In genomic region chr11:107462478-107462877, GRCm38 (mm10) we compare ENCODE assay signal across 11 mouse cellular contexts. TPM values are rescaled to one million over a fixed set of nuclear protein-coding genes. Genes with fewer than 3 reads are reported as not detected.
A peak's percentile ranks its signal among the peaks of the same experiment; 100 is the strongest.
DNase-seq lines count a peak whose midpoint lies in the region; ATAC-seq and TF ChIP-seq lines count a peak whose summit lies in the region.
"Had no signal": no experiment of that assay in that cellular context is flagged by ENCODE, and none has a peak within 500 bp of the region (broad histone marks: within the 10 kb centered on the region; RNA-seq: fewer than 3 reads in every experiment).

No protein-coding gene starts in this region.

- H3K4me2 ChIP-seq in midbrain, embryonic 13.5 days (replicated peaks), result no peak overlapping the region
- H3K4me2 ChIP-seq: lung, embryonic 15.5 days had no signal

- no peak for ATAC-seq in midbrain, embryonic 13.5 days
- ATAC-seq: forebrain, postnatal 0 days had no signal

- H3K4me3 ChIP-seq in lung, adult 2 months (replicated peaks; ENCODE audit: extremely low read depth, low read depth, low read length), result no peak overlapping the region
- no peak overlapping the region for H3K4me3 ChIP-seq in midbrain, embryonic 13.5 days (replicated peaks)
- H3K4me3 ChIP-seq: embryonic facial prominence, embryonic 10.5 days; lung, embryonic 15.5 days had no signal

- TF ChIP-seq POLR2A in lung, adult 2 months (IDR thresholded peaks at IDR 0.05; ENCODE audit: borderline replicate concordance, extremely low read depth, low read depth, low read length), result no peak
- TF ChIP-seq POLR2A in brain, embryonic 14.5 days (IDR thresholded peaks at IDR 0.05; ENCODE audit: borderline replicate concordance, extremely low read depth, insufficient read depth, insufficient read length, poor library complexity, severe bottlenecking), result no peak

- no peak for DNase-seq in lung, adult 2 months
- no peak for DNase-seq in lung, postnatal 36 days
- peak; percentile 81 for DNase-seq in ES-CJ7 (ENCODE audit: low read depth, low spot score)
- DNase-seq in brain, embryonic 14.5 days (ENCODE audit: low read depth), result no peak
- DNase-seq in splenic B cell, adult 2 months (ENCODE audit: low read depth, low spot score), result peak; percentile 67
- DNase-seq in right cerebral cortex, postnatal 25 days, result no peak
- DNase-seq: forebrain, postnatal 0 days; heart, adult 11 months had no signal

- H3K9me3 ChIP-seq in midbrain, embryonic 13.5 days, result peaks cover 3% of the 10 kb centered on the region; the same call in 1 of the 2 replicates
- H3K9me3 ChIP-seq: lung, embryonic 15.5 days had no signal

- H3K4me1 ChIP-seq in lung, adult 2 months (ENCODE audit: control insufficient read depth, insufficient read depth, low read length), result peaks cover 3% of the 10 kb centered on the region; the same call in 1 of the 2 replicates
- peaks cover 11% of the 10 kb centered on the region for H3K4me1 ChIP-seq in midbrain, embryonic 13.5 days (replicated peaks)

- H3K27me3 ChIP-seq in splenic B cell, adult 2 months (ENCODE audit: control insufficient read depth, insufficient read depth, low read length, poor library complexity, severe bottlenecking), result no peaks in the 10 kb centered on the region
- H3K27me3 ChIP-seq in midbrain, embryonic 13.5 days, result no peaks in the 10 kb centered on the region
- H3K27me3 ChIP-seq: lung, embryonic 15.5 days had no signal

- WGBS in lung, adult 2 months, result 94% methylated on average over 3 of the region's 3 CpGs
- WGBS in midbrain, embryonic 13.5 days, result 95% methylated on average over 3 of the region's 3 CpGs

- peak; percentile 58 for TF ChIP-seq CTCF in lung, adult 2 months (IDR thresholded peaks at IDR 0.05; ENCODE audit: insufficient read depth, low read length)
- TF ChIP-seq CTCF in brain, embryonic 14.5 days (IDR thresholded peaks at IDR 0.05; ENCODE audit: borderline replicate concordance, extremely low read depth, insufficient read depth, insufficient read length), result peak; percentile 22; the same call in 1 of the 2 replicates

- no peak overlapping the region for H3K9ac ChIP-seq in midbrain, embryonic 13.5 days (replicated peaks)
- H3K9ac ChIP-seq: forebrain, postnatal 0 days; lung, embryonic 15.5 days had no signal

- no peaks in the 10 kb centered on the region for H3K36me3 ChIP-seq in splenic B cell, adult 2 months (ENCODE audit: control insufficient read depth, insufficient read depth, low read length, poor library complexity, severe bottlenecking)
- H3K36me3 ChIP-seq in midbrain, embryonic 13.5 days, result peaks cover 2% of the 10 kb centered on the region; the same call in 1 of the 2 replicates
- H3K36me3 ChIP-seq: lung, embryonic 15.5 days had no signal

- no peak overlapping the region for H3K27ac ChIP-seq in midbrain, embryonic 13.5 days
- H3K27ac ChIP-seq: embryonic facial prominence, embryonic 10.5 days; lung, embryonic 15.5 days had no signal

RNA-seq across cellular contexts. Expression of gene Pitpnc1, which starts 8.0 kb away (rescaled TPM):
- polyA plus RNA-seq in lung, adult 2 months (2012; rRNA removed), result 27.2 and 39.0 TPM in 2 replicates
- polyA plus RNA-seq in brain, embryonic 14.5 days (2012; rRNA removed), result 23.9 and 30.2 TPM in 2 replicates
- 35.0 and 36.7 TPM in 2 replicates for polyA plus RNA-seq in midbrain, embryonic 13.5 days (2015; fragmentation: Nextera tagmentation; extraction: Ambion mirVana)

RNA-seq across cellular contexts. Expression of gene Psmd12, which starts 16.8 kb away (rescaled TPM):
- 8.3 and 12.9 TPM in 2 replicates for polyA plus RNA-seq in lung, adult 2 months (2012; rRNA removed)
- 57.9 and 63.5 TPM in 2 replicates for polyA plus RNA-seq in brain, embryonic 14.5 days (2012; rRNA removed)
- polyA plus RNA-seq in midbrain, embryonic 13.5 days (2015; fragmentation: Nextera tagmentation; extraction: Ambion mirVana), result 175 and 178 TPM in 2 replicates

Comparison
In these comparisons a context has a peak if more than half of its experiments do, and no peak if none do; other contexts are left out.
1. DNase-seq: peak in ES-CJ7 (single experiment) and splenic B cell, adult 2 months (single experiment); none in lung, adult 2 months (single experiment), lung, postnatal 36 days (single experiment), brain, embryonic 14.5 days (single experiment) and right cerebral cortex, postnatal 25 days (single experiment).